Mouse (Mus musculus): ENCODE results near the gene 9430015G10Rik.

GRCm38 (mm10) chr4:156076911-156077382 lies 32.8 kb upstream of the 9430015G10Rik start:
- no peak for TF ChIP-seq POLR2A (IDR thresholded peaks at IDR 0.05; ENCODE audit: low read depth, low read length)
- no peak for TF ChIP-seq CTCF (IDR thresholded peaks at IDR 0.05; ENCODE audit: borderline replicate concordance, insufficient read depth, low read length)
